Mouse (Mus musculus) heart, adult 2 months (tissue): ENCODE results near the gene Nbea.

Source experiments
- CTCF ChIP-seq: fragments of 200-600 bp; IDR thresholded peaks from 2 replicates; pipeline ENCODE4 v1.8.1; 2022; ENCODE audit warnings: antibody characterized with exemption, mild to moderate bottlenecking, moderate library complexity
- EP300 ChIP-seq: fragments of 200-500 bp; IDR thresholded peaks from 2 replicates; pipeline ENCODE4 v1.6.1; 2011; ENCODE audit warnings: low read depth, low read length, control low read depth; ENCODE audit not compliant: insufficient read depth
- POLR2A ChIP-seq: fragments of 200-500 bp; IDR thresholded peaks from 2 replicates; pipeline ENCODE4 v1.6.1; 2011; ENCODE audit warnings: mild to moderate bottlenecking, low read depth, low read length, control low read depth; ENCODE audit not compliant: insufficient read depth

GRCm38 (mm10) chr3:55590291-55590690, 593.2 kb downstream of the Nbea start:
- TF ChIP-seq POLR2A, result no peak
- TF ChIP-seq CTCF, result no peak
- no peak for TF ChIP-seq EP300
